Mouse (Mus musculus) heart, embryonic 10.5 days (tissue): Measurements from ENCODE around the gene Dpp7. TPM values are rescaled to one million over a fixed set of nuclear protein-coding genes. Genes with fewer than 3 reads are reported as not detected.

Experiments used
- polyA plus RNA-seq: library from polyadenylated mRNA; unstranded; fragments of >200 nt; fragmentation: Nextera tagmentation; extraction: Ambion mirVana; gene quantifications from 2 replicates; pipeline ENCODE4 v1.2.1, GENCODE M21; 2016

Dpp7 gene
- polyA plus RNA-seq, 1 experiment from 2014 or later = 19.1 TPM

Other genes starting within 250 kb of the Dpp7 start
- gene Nrarp, start 175.6 kb downstream of the Dpp7 start, polyA plus RNA-seq = 5.7 and 5.9 TPM in 2 replicates
- gene Tor4a, start 159.5 kb downstream of the Dpp7 start, polyA plus RNA-seq = 7.7 and 8.4 TPM in 2 replicates
- gene Nelfb, start 144.9 kb downstream of the Dpp7 start, polyA plus RNA-seq = 90.9 and 99.8 TPM in 2 replicates
- gene Stpg3, start 141.7 kb downstream of the Dpp7 start, polyA plus RNA-seq = 0.10 TPM in 1 of 2 replicates, not detected in the other
- gene Fam166a, start 137.6 kb downstream of the Dpp7 start, polyA plus RNA-seq = 0.92 TPM in 1 of 2 replicates, not detected in the other
- 544 and 610 TPM in 2 replicates for gene Tubb4b, start 131.7 kb downstream of the Dpp7 start, polyA plus RNA-seq
- gene Slc34a3, start 122.0 kb downstream of the Dpp7 start, polyA plus RNA-seq = not detected in 2 replicates
- 0.08 TPM in 1 of 2 replicates, not detected in the other for gene Rnf224, start 119.6 kb downstream of the Dpp7 start, polyA plus RNA-seq
- 6.4 and 9.1 TPM in 2 replicates for gene Rnf208, start 114.1 kb downstream of the Dpp7 start, polyA plus RNA-seq
- not detected in 2 replicates for gene Cysrt1, start 113.9 kb downstream of the Dpp7 start, polyA plus RNA-seq
- gene AL732309.1, start 109.5 kb downstream of the Dpp7 start, polyA plus RNA-seq = 4.0 and 6.0 TPM in 2 replicates
- 17.1 and 19.0 TPM in 2 replicates for gene Tmem203, start 100.9 kb downstream of the Dpp7 start, polyA plus RNA-seq
- gene Tprn, start 93.7 kb downstream of the Dpp7 start, polyA plus RNA-seq = 5.1 and 6.4 TPM in 2 replicates
- 164 and 199 TPM in 2 replicates for gene Ssna1, start 83.9 kb downstream of the Dpp7 start, polyA plus RNA-seq
- gene Anapc2, start 83.9 kb downstream of the Dpp7 start, polyA plus RNA-seq = 101 and 113 TPM in 2 replicates
- gene Tmem210, start 68.2 kb downstream of the Dpp7 start, polyA plus RNA-seq = not detected in 2 replicates
- gene Lrrc26, start 66.4 kb downstream of the Dpp7 start, polyA plus RNA-seq = not detected in 2 replicates
- gene Grin1, start 37.2 kb downstream of the Dpp7 start, polyA plus RNA-seq = 0.93 TPM in 1 of 2 replicates, not detected in the other
- gene Man1b1, start 24.0 kb downstream of the Dpp7 start, polyA plus RNA-seq = 31.7 and 52.3 TPM in 2 replicates
- gene Uap1l1, start 9.3 kb upstream of the Dpp7 start, polyA plus RNA-seq = 9.5 and 12.7 TPM in 2 replicates
- 26.8 and 31.8 TPM in 2 replicates for gene Sapcd2, start 16.0 kb upstream of the Dpp7 start, polyA plus RNA-seq
- gene Entpd2, start 39.5 kb upstream of the Dpp7 start, polyA plus RNA-seq = not detected in 2 replicates
- gene Npdc1, start 43.0 kb upstream of the Dpp7 start, polyA plus RNA-seq = 14.6 and 16.5 TPM in 2 replicates
- gene Fut7, start 66.9 kb upstream of the Dpp7 start, polyA plus RNA-seq = not detected in 2 replicates
- 3.5 and 4.7 TPM in 2 replicates for gene Abca2, start 72.3 kb upstream of the Dpp7 start, polyA plus RNA-seq
- gene Clic3, start 100.5 kb upstream of the Dpp7 start, polyA plus RNA-seq = 0.69 and 1.1 TPM in 2 replicates
- gene Paxx, start 104.7 kb upstream of the Dpp7 start, polyA plus RNA-seq = 15.6 and 17.7 TPM in 2 replicates
- 0.18 and 0.32 TPM in 2 replicates for gene Ptgds, start 113.7 kb upstream of the Dpp7 start, polyA plus RNA-seq
- not detected in 2 replicates for gene Lcn12, start 137.6 kb upstream of the Dpp7 start, polyA plus RNA-seq
- 86.0 and 92.1 TPM in 2 replicates for gene Fbxw5, start 144.4 kb upstream of the Dpp7 start, polyA plus RNA-seq
- 4.2 and 6.0 TPM in 2 replicates for gene C8g, start 145.4 kb upstream of the Dpp7 start, polyA plus RNA-seq
- gene Traf2, start 190.6 kb upstream of the Dpp7 start, polyA plus RNA-seq = 29.7 and 30.9 TPM in 2 replicates
- 336 and 382 TPM in 2 replicates for gene Edf1, start 201.5 kb upstream of the Dpp7 start, polyA plus RNA-seq
- 1.6 and 3.7 TPM in 2 replicates for gene Mamdc4, start 218.5 kb upstream of the Dpp7 start, polyA plus RNA-seq
- 160 and 170 TPM in 2 replicates for gene Phpt1, start 218.9 kb upstream of the Dpp7 start, polyA plus RNA-seq
- gene Ajm1, start 225.4 kb upstream of the Dpp7 start, polyA plus RNA-seq = 0.08 TPM in 1 of 2 replicates, not detected in the other